Mouse (Mus musculus) kidney, adult 2 months (tissue): Measurements from ENCODE around the gene B4galt3. TPM values are rescaled to one million over a fixed set of nuclear protein-coding genes. Genes with fewer than 3 reads are reported as not detected.
"Not testable (repeated sequence)": the region's sequence is repeated elsewhere in the genome, so short reads cannot be mapped to it uniquely, and the experiment has no call there.

Source experiments
- DNase-seq: peaks from one replicate; pipeline ENCODE4 v3.0.0; 2021
- H3K27ac ChIP-seq: fragments of 200-500 bp; 2 replicates; pipeline ENCODE4 v1.5.1; 2012; ENCODE audit warnings: low read depth, low read length, control low read depth, inconsistent platforms; ENCODE audit not compliant: insufficient read depth
- H3K27me3 ChIP-seq: fragments of 200-500 bp; replicated peaks from 2 replicates; pipeline ENCODE4 v1.6.1; 2012; ENCODE audit warnings: mild to moderate bottlenecking, moderate library complexity, low read length, inconsistent platforms; ENCODE audit not compliant: control insufficient read depth, insufficient read depth
- H3K36me3 ChIP-seq: fragments of 200-500 bp; 2 replicates; pipeline ENCODE4 v1.6.1; 2012; ENCODE audit warnings: mild to moderate bottlenecking, moderate library complexity, low read length, inconsistent platforms; ENCODE audit not compliant: control insufficient read depth, insufficient read depth
- H3K4me1 ChIP-seq: fragments of 200-500 bp; 2 replicates; pipeline ENCODE4 v1.6.1; 2011; ENCODE audit warnings: low read length; ENCODE audit not compliant: control insufficient read depth, insufficient read depth
- H3K4me3 ChIP-seq: fragments of 200-500 bp; 2 replicates; pipeline ENCODE4 v1.5.1; 2011; ENCODE audit warnings: mild to moderate bottlenecking, low read depth, low read length, control low read depth; ENCODE audit not compliant: insufficient read depth
- CTCF ChIP-seq: fragments of 200-500 bp; conservative IDR thresholded peaks from 2 replicates; pipeline ENCODE4 v1.5.1; 2011; ENCODE audit warnings: low read depth, mild to moderate bottlenecking, control low read depth, low read length, moderate library complexity, mixed read lengths; ENCODE audit not compliant: insufficient read depth, insufficient read length
- POLR2A ChIP-seq: fragments of 200-500 bp; IDR thresholded peaks from one replicate; pipeline ENCODE4 v1.6.1; 2011; ENCODE audit warnings: low read depth, low read length, control low read depth
- WGBS: fragments of 180-500 bp; shearing (Covaris S2); methylation state at CpG from one replicate; pipeline ENCODE4 v1.1.7; 2018; 5-methylcytosine and 5-hydroxymethylcytosine counted together
- polyA plus RNA-seq: library from polyadenylated mRNA; depleted of rRNA; stranded (reverse); fragments of >200 nt; gene quantifications from 2 replicates; pipeline ENCODE4 v1.2.3, GENCODE M21; 2012

The B4galt3 gene
- polyA plus RNA-seq, 1 experiment, result 58.9 TPM

DNA sequence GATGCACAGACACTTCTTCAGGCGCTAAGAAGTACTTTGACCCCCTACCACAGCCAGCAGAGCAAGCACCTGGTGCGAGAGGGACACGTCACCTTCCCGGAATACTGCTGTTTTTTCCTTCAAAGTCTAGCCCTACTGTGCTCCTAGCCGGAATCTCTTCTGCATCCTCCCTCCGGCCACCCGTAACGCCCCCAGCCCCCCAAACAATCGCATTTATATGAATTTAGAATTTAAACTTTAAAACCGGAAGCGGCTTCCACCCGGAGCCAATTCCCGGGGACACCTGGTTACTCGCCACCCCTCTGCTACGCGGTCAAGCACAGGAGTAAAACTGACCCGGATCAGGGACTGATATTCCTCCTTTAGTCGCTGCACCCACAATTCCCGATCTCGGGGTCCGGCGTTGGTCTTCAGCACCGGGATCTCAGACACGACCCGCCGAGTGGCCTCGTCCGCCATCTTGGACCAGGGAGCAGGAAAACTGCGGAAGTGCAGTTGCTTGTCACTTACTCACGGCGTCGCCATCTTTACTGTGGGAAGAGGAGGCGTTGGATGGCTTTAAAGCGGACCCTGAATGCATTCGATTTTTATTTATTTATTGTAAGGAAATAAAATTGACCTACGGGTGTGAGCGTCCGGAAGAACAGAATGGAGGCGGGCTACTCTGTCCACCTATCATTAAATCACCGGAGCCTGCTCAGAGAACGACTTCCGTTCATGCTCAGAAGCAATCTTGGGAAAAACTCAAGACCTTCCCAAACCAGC lies 24.4 kb downstream of the B4galt3 start, which contains the start of gene Ufc1:
Gene Ufc1 (minus strand): TSS at position 727 of the 765 bp plus-strand sequence.
- DNase-seq, result peak; percentile 93
- WGBS, result under 1% methylated on average over 42 of the region's 42 CpGs
- no peaks in the 10 kb centered on the region for H3K36me3 ChIP-seq
- H3K27ac ChIP-seq, result peak within 1 kb of the TSS; percentile 97
- peak within 1 kb of the TSS; percentile 89 for H3K4me3 ChIP-seq
- no peaks in the 10 kb centered on the region for H3K27me3 ChIP-seq
- no peak for TF ChIP-seq POLR2A
- no peak; the same call in 1 of the 2 replicates for TF ChIP-seq CTCF
- H3K4me1 ChIP-seq, result no peaks in the 10 kb centered on the region; the same call in 1 of the 2 replicates

DNA sequence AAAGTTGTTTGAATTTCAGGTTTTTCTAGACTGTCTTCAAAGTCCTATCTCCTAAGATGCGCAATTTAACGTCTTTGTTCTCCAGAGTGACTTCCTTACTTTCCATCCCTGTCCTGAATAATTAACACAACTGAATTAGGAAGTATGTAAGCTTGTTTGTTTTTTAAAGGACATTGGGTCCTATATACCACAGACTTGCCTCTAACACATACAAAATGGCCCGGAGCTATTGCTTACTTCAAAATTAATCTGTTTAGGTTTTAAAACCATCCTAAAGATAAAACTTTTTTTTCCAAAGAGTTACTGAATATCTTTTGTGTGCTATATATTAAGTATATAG lies 24.9 kb downstream of the B4galt3 start:
- Histone ChIP-seq H3K4me1 (no peaks in the 10 kb centered on the region; the same call in 1 of the 2 replicates), H3K4me3 (peak overlapping the region; percentile 89), H3K36me3 (no peaks in the 10 kb centered on the region), H3K27me3 (no peaks in the 10 kb centered on the region), H3K27ac (peak overlapping the region; percentile 97)
- no peak for DNase-seq
- no peak for TF ChIP-seq CTCF
- no peak for TF ChIP-seq POLR2A
- WGBS, result 15% methylated on average over 3 of the region's 3 CpGs

DNA sequence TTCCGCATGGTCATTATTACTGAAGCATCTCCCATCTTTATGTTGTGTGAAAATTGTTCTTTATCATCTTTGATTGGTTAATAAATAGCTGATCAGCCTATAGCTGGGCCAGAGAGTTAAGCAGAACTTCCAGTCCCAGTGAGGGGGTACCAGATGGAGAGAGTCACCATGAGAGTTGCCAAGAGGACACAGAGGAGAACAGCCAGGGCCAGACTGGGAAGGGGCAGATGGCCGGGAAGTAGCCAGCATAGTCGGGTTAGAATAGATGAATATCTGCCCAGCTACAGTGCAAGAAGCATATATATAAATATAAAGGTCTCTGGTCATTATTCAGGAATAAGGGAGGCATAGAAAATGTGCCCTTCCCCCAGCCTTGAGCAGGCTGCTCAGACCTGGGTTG lies 28.1 kb downstream of the B4galt3 start:
- Histone ChIP-seq H3K27ac (no peak overlapping the region), H3K27me3 (no peaks in the 10 kb centered on the region), H3K4me1 (no peaks in the 10 kb centered on the region; the same call in 1 of the 2 replicates), H3K36me3 (no peaks in the 10 kb centered on the region), H3K4me3 (no peak overlapping the region)
- no peak for DNase-seq
- WGBS, result 72% methylated on average over 3 of the region's 3 CpGs
- TF ChIP-seq POLR2A (no peak), CTCF (no peak)

DNA sequence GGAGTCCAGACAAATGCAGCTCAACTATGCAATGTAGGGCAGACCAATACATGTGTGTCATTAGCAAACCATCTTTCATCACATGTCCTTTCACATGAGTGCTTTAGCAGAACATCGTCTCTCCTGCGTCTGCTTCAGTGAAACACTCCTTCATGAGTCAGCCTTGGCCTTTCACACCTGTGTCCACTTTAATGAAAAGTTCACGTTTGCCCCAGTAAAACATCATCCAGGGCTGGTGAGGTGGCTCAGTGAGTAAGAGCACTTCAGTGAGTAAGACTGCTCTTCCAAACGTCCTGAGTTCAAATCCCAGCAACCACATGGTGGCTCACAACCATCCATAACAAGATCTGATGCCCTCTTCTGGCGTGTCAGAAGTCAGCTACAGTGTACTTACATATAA lies 36.0 kb downstream of the B4galt3 start:
- not testable (repeated sequence) for H3K4me3 ChIP-seq, H3K27ac ChIP-seq, H3K36me3 ChIP-seq, H3K27me3 ChIP-seq, DNase-seq, H3K4me1 ChIP-seq
- 66% methylated on average over 5 of the region's 5 CpGs for WGBS

DNA sequence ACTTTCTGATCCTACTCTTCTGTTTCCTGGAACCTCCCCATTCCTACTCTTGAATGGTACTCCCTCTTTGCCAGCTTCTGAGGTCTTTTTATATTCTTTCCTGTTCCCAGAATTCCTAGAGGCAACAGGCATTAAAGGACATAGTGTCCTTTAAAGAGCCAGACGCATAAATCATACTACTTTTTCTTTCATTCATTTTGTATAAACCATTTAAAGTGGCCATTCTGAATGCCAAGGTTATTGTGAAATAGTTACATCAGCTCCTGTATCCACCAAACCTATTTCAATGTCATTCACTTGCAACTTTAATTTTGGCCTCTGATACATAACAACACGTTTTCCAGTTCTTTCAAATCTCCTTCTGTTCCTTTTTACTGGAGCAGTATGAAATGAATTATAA lies 39.2 kb downstream of the B4galt3 start:
- Histone ChIP-seq H3K4me3 (no peak overlapping the region), H3K27me3 (no peaks in the 10 kb centered on the region), H3K27ac (no peak overlapping the region), H3K4me1 (no peaks in the 10 kb centered on the region), H3K36me3 (no peaks in the 10 kb centered on the region)
- no peak for DNase-seq
- TF ChIP-seq CTCF (no peak), POLR2A (no peak)
- 56% methylated on average over 2 of the region's 2 CpGs for WGBS

DNA sequence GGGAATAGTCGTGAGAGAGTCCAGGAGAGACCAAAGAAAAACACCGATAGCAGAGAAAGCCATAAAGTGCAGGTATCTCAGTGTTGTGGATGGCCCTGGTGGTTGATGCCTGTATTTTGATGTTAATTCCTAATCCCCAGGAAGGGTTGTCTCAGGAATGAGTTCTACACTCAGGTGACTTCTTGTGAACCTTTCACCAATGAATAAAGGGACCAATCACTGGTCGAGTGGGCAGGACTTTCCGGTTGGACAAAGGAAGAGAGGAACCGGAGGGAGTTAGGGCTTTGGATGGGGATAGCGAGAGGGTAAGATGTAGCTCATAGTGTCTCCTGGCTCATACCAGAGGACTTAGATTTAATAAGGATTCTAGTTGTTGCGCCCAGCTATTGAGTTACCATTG lies 49.6 kb downstream of the B4galt3 start:
- peak; percentile 69 for DNase-seq
- Histone ChIP-seq H3K4me1 (peaks cover 2% of the 10 kb centered on the region; the same call in 1 of the 2 replicates), H3K36me3 (no peaks in the 10 kb centered on the region), H3K27me3 (no peaks in the 10 kb centered on the region), H3K4me3 (peak overlapping the region; percentile 29), H3K27ac (no peak overlapping the region)
- TF ChIP-seq CTCF (no peak), POLR2A (no peak)
- 12% methylated on average over 7 of the region's 7 CpGs for WGBS

DNA sequence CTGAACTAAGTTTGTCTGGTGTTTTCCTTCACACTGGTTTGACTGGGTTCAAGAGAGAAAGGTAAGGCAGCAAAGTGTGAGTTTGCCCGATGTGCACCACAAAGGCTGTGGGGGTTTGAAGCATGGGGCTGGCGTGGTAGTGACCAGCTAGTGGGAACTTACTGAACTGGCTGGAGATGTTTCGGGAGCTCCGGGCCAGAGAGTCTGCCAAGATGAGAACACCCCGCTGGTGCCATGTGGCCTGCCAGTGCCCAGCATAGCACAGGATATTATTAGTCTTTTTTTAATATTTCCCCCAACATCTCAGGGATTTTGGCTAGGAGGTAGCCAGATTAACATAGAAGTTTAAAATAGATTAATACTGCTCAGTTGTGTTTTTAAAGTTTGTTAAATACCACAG lies 50.0 kb downstream of the B4galt3 start:
- Histone ChIP-seq H3K27me3 (no peaks in the 10 kb centered on the region), H3K4me3 (peak overlapping the region; percentile 29), H3K27ac (no peak overlapping the region), H3K36me3 (no peaks in the 10 kb centered on the region), H3K4me1 (peaks cover 2% of the 10 kb centered on the region; the same call in 1 of the 2 replicates)
- no peak for DNase-seq
- WGBS, result 11% methylated on average over 5 of the region's 5 CpGs
- TF ChIP-seq CTCF (no peak), POLR2A (no peak)
